8 mouse cellular contexts compared by ENCODE assay signal in the genomic region with DNA sequence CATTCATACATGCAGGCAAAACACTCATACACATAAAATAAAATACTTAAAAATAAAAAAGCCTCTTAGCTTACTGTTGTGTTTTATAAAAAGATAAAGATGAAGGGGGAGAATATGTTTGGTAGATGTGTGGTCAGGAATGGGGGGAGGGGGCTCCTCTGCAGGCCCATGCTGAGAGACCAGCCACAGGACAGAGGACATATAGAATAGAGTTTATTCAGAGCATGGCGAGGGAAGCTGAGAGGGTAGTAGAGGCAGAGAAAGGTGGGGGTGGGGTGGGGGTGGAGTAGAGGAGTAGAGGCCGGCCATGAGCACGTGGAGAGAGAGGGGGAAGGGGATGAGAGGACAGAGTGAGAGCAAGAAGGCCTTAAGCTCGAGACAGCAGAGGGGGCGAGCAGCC. TPM values are rescaled to one million over a fixed set of nuclear protein-coding genes. Genes with fewer than 3 reads are reported as not detected.
DNase-seq lines count a peak whose midpoint lies in the region; ATAC-seq and TF ChIP-seq lines count a peak whose summit lies in the region.
"Not testable (repeated sequence)": the region's sequence is repeated elsewhere in the genome, so short reads cannot be mapped to it uniquely, and the experiment has no call there.

No protein-coding gene starts in this region.

- not testable (repeated sequence) for H3K9me3 ChIP-seq in forebrain, embryonic 15.5 days; hindbrain, embryonic 12.5 days (replicated peaks); kidney, embryonic 15.5 days (replicated peaks); lung, embryonic 14.5 days (ENCODE audit: low read depth, low read length); midbrain, embryonic 13.5 days; neural tube, embryonic 15.5 days (replicated peaks)

- not testable (repeated sequence) for H3K4me2 ChIP-seq in forebrain, embryonic 15.5 days (replicated peaks); hindbrain, embryonic 12.5 days (replicated peaks); kidney, embryonic 15.5 days; lung, embryonic 14.5 days; midbrain, embryonic 13.5 days (replicated peaks); neural tube, embryonic 15.5 days

- no CpG with 5 or more reads among the region's 5 CpGs for WGBS in forebrain, embryonic 15.5 days
- WGBS in hindbrain, embryonic 12.5 days = no CpG with 5 or more reads among the region's 5 CpGs
- WGBS in kidney, embryonic 15.5 days = no CpG with 5 or more reads among the region's 5 CpGs
- WGBS in lung, embryonic 14.5 days = no CpG with 5 or more reads among the region's 5 CpGs
- WGBS in midbrain, embryonic 13.5 days = no CpG with 5 or more reads among the region's 5 CpGs
- WGBS in neural tube, embryonic 15.5 days = no CpG with 5 or more reads among the region's 5 CpGs

- H3K36me3 ChIP-seq in forebrain, embryonic 15.5 days; hindbrain, embryonic 12.5 days; kidney, embryonic 15.5 days; lung, embryonic 14.5 days (ENCODE audit: insufficient read depth); midbrain, embryonic 13.5 days; neural tube, embryonic 15.5 days: not testable (repeated sequence)

- not testable (repeated sequence) for H3K4me3 ChIP-seq in forebrain, embryonic 15.5 days; hindbrain, embryonic 12.5 days; kidney, embryonic 15.5 days (replicated peaks); lung, embryonic 14.5 days (ENCODE audit: low read depth, low read length); midbrain, embryonic 13.5 days (replicated peaks); neural tube, embryonic 15.5 days (replicated peaks)

- DNase-seq in lung, embryonic 14.5 days = not testable (repeated sequence)

- peak; percentile 21 for ATAC-seq in CD4-positive, CD25-positive, alpha-beta regulatory T cell, adult 4 months
- ATAC-seq in forebrain, embryonic 15.5 days (replicated peaks) = peak; percentile 18; the same call in 1 of the 2 replicates
- peak; percentile 27 for ATAC-seq in hindbrain, embryonic 12.5 days (ENCODE audit: low FRiP score)
- ATAC-seq in inflammation-experienced regulatory T-cells, adult 6 months = peak; percentile 15
- peak; percentile 26; the same call in 1 of the 2 replicates for ATAC-seq in kidney, embryonic 15.5 days (replicated peaks; ENCODE audit: low FRiP score)
- peak; percentile 39; the same call in 1 of the 2 replicates for ATAC-seq in lung, embryonic 14.5 days (ENCODE audit: insufficient read depth)
- peak; percentile 35 for ATAC-seq in midbrain, embryonic 13.5 days
- ATAC-seq in neural tube, embryonic 15.5 days (ENCODE audit: low FRiP score) = 0 out of 2 replicates have a peak, but pooled peaks have one; percentile 55

- not testable (repeated sequence) for H3K9ac ChIP-seq in forebrain, embryonic 15.5 days (replicated peaks); hindbrain, embryonic 12.5 days; kidney, embryonic 15.5 days; lung, embryonic 14.5 days; midbrain, embryonic 13.5 days (replicated peaks); neural tube, embryonic 15.5 days (replicated peaks)

- H3K27me3 ChIP-seq in forebrain, embryonic 15.5 days; hindbrain, embryonic 12.5 days; kidney, embryonic 15.5 days; lung, embryonic 14.5 days (ENCODE audit: insufficient read depth, low read length); midbrain, embryonic 13.5 days; neural tube, embryonic 15.5 days (replicated peaks): not testable (repeated sequence)

- not testable (repeated sequence) for H3K27ac ChIP-seq in forebrain, embryonic 15.5 days (replicated peaks); hindbrain, embryonic 12.5 days; kidney, embryonic 15.5 days; lung, embryonic 14.5 days (ENCODE audit: low read depth); midbrain, embryonic 13.5 days; neural tube, embryonic 15.5 days (replicated peaks)

- not testable (repeated sequence) for TF ChIP-seq CTCF in lung, embryonic 14.5 days (IDR thresholded peaks at IDR 0.05; ENCODE audit: low read depth)

- H3K4me1 ChIP-seq in forebrain, embryonic 15.5 days; hindbrain, embryonic 12.5 days; kidney, embryonic 15.5 days; lung, embryonic 14.5 days (ENCODE audit: insufficient read depth); midbrain, embryonic 13.5 days (replicated peaks); neural tube, embryonic 15.5 days: not testable (repeated sequence)

RNA-seq across cellular contexts. Expression of a gene that starts 47.2 kb away (rescaled TPM):
- polyA plus RNA-seq in CD4-positive, CD25-positive, alpha-beta regulatory T cell, adult 4 months (2017; shearing (Covaris generic)) = 10 to 100 TPM; 34.1 to 36.6 TPM
- polyA plus RNA-seq in forebrain, embryonic 15.5 days (2015; fragmentation: Nextera tagmentation; extraction: Ambion mirVana) = 59.5 and 74.6 TPM in 2 replicates
- polyA plus RNA-seq in hindbrain, embryonic 12.5 days (2016; fragmentation: Nextera tagmentation; extraction: Ambion mirVana) = 56.8 and 70.8 TPM in 2 replicates
- polyA plus RNA-seq in inflammation-experienced regulatory T-cells, adult 6 months (2017; shearing (Covaris generic)) = 10 to 100 TPM; 20.9 to 51.8 (median 47.6) TPM
- 41.7 and 46.3 TPM in 2 replicates for polyA plus RNA-seq in kidney, embryonic 15.5 days (2015; fragmentation: Nextera tagmentation; extraction: Ambion mirVana)
- 38.4 and 41.1 TPM in 2 replicates for polyA plus RNA-seq in lung, embryonic 14.5 days (2014; fragmentation: Nextera tagmentation; extraction: Ambion mirVana)
- 84.2 and 93.2 TPM in 2 replicates for polyA plus RNA-seq in midbrain, embryonic 13.5 days (2015; fragmentation: Nextera tagmentation; extraction: Ambion mirVana)
- polyA plus RNA-seq in neural tube, embryonic 15.5 days (2015; fragmentation: Nextera tagmentation; extraction: Ambion mirVana) = 63.0 and 63.2 TPM in 2 replicates
